ENCODE assay signal across 8 mouse cellular contexts in genomic region chr9:111689680-111690483, GRCm38 (mm10). TPM values are rescaled to one million over a fixed set of nuclear protein-coding genes. Genes with fewer than 3 reads are reported as not detected.
DNase-seq lines count a peak whose midpoint lies in the region; ATAC-seq and TF ChIP-seq lines count a peak whose summit lies in the region.

Gene Stac (minus strand): TSS chr9:111690348.

- DNase-seq in kidney, adult 8-10 months: no peak
- DNase-seq in adrenal gland, postnatal 14 days: peak; percentile 57
- peak; percentile 74 for DNase-seq in forebrain, embryonic 11.5 days (ENCODE audit: low spot score)
- no peak for DNase-seq in layer of hippocampus, adult 9-10 months (ENCODE audit: low spot score)
- no peak for DNase-seq in ovary, adult 18-20 months (ENCODE audit: low spot score)

- no peaks in the 10 kb centered on the region for H3K36me3 ChIP-seq in kidney, embryonic 16.5 days (ENCODE audit: insufficient read depth, low read length)
- no peaks in the 10 kb centered on the region for H3K36me3 ChIP-seq in forebrain, embryonic 11.5 days (ENCODE audit: control insufficient read depth, insufficient read depth, low read length)
- H3K36me3 ChIP-seq in intestine, postnatal 0 days (ENCODE audit: control insufficient read depth, insufficient read depth): no peaks in the 10 kb centered on the region
- no peaks in the 10 kb centered on the region for H3K36me3 ChIP-seq in neural tube, embryonic 12.5 days

- H3K9ac ChIP-seq in kidney, embryonic 16.5 days (replicated peaks; ENCODE audit: low read length): peak within 1 kb of the TSS; percentile 59
- peak within 1 kb of the TSS; percentile 60 for H3K9ac ChIP-seq in forebrain, embryonic 11.5 days (ENCODE audit: low read length)
- H3K9ac ChIP-seq in intestine, postnatal 0 days (ENCODE audit: low read depth, low read length): no peak within 1 kb of the TSS
- H3K9ac ChIP-seq in neural tube, embryonic 12.5 days: peak within 1 kb of the TSS; percentile 59

- WGBS in kidney, embryonic 16.5 days: 3% methylated on average over 60 of the region's 64 CpGs
- WGBS in forebrain, embryonic 11.5 days: 4% methylated on average over 59 of the region's 64 CpGs
- WGBS in intestine, postnatal 0 days: 5% methylated on average over 58 of the region's 64 CpGs
- 3% methylated on average over 60 of the region's 64 CpGs for WGBS in neural tube, embryonic 12.5 days

- TF ChIP-seq CTCF in intestine, postnatal 0 days (IDR thresholded peaks at IDR 0.05; ENCODE audit: low read depth): peak; percentile 3; the same call in 1 of the 2 replicates

- peak within 1 kb of the TSS; percentile 93 for H3K4me2 ChIP-seq in kidney, embryonic 16.5 days (replicated peaks; ENCODE audit: low read depth, low read length)
- H3K4me2 ChIP-seq in forebrain, embryonic 11.5 days (ENCODE audit: low read depth, low read length, severe bottlenecking): peak within 1 kb of the TSS; percentile 94
- H3K4me2 ChIP-seq in intestine, postnatal 0 days (replicated peaks; ENCODE audit: low read depth): peak within 1 kb of the TSS; percentile 76
- H3K4me2 ChIP-seq in neural tube, embryonic 12.5 days (replicated peaks): peak within 1 kb of the TSS; percentile 99

- H3K4me3 ChIP-seq in kidney, embryonic 16.5 days (ENCODE audit: low read length): peak within 1 kb of the TSS; percentile 53
- peak within 1 kb of the TSS; percentile 55 for H3K4me3 ChIP-seq in forebrain, embryonic 11.5 days (ENCODE audit: low read depth, low read length)
- peak within 1 kb of the TSS; percentile 47 for H3K4me3 ChIP-seq in intestine, postnatal 0 days (ENCODE audit: low read depth, low read length)
- peak within 1 kb of the TSS; percentile 58 for H3K4me3 ChIP-seq in neural tube, embryonic 12.5 days

- no peaks in the 10 kb centered on the region for H3K9me3 ChIP-seq in kidney, embryonic 16.5 days (ENCODE audit: low read length)
- H3K9me3 ChIP-seq in forebrain, embryonic 11.5 days (ENCODE audit: control insufficient read depth, low read length): no peaks in the 10 kb centered on the region
- H3K9me3 ChIP-seq in intestine, postnatal 0 days (ENCODE audit: control insufficient read depth): no peaks in the 10 kb centered on the region
- no peaks in the 10 kb centered on the region for H3K9me3 ChIP-seq in neural tube, embryonic 12.5 days

- ATAC-seq in kidney, embryonic 16.5 days (ENCODE audit: low FRiP score, low TSS enrichment): peak; percentile 88
- peak; percentile 88 for ATAC-seq in forebrain, embryonic 11.5 days (replicated peaks; ENCODE audit: low FRiP score)
- ATAC-seq in intestine, postnatal 0 days: no peak
- ATAC-seq in neural tube, embryonic 12.5 days (ENCODE audit: low FRiP score, low read depth): peak; percentile 86

- no peak within 1 kb of the TSS for H3K27ac ChIP-seq in kidney, embryonic 16.5 days (ENCODE audit: low read length)
- no peak within 1 kb of the TSS for H3K27ac ChIP-seq in forebrain, embryonic 11.5 days (ENCODE audit: low read depth, low read length)
- H3K27ac ChIP-seq in intestine, postnatal 0 days (ENCODE audit: low read depth, low read length): no peak within 1 kb of the TSS
- no peak within 1 kb of the TSS for H3K27ac ChIP-seq in neural tube, embryonic 12.5 days

- H3K4me1 ChIP-seq in kidney, embryonic 16.5 days (ENCODE audit: insufficient read depth, low read length): peaks cover 7% of the 10 kb centered on the region; the same call in 1 of the 2 replicates
- 0 out of 2 replicates have a peak, but pooled peaks cover 5% of the 10 kb centered on the region for H3K4me1 ChIP-seq in forebrain, embryonic 11.5 days (replicated peaks; ENCODE audit: control insufficient read depth, insufficient read depth, low read length)
- H3K4me1 ChIP-seq in intestine, postnatal 0 days (replicated peaks; ENCODE audit: control insufficient read depth, insufficient read depth, low read length): no peaks in the 10 kb centered on the region
- H3K4me1 ChIP-seq in neural tube, embryonic 12.5 days: peaks cover 11% of the 10 kb centered on the region; the same call in 1 of the 2 replicates

- H3K27me3 ChIP-seq in kidney, embryonic 16.5 days (ENCODE audit: insufficient read depth, low read length): peaks cover 27% of the 10 kb centered on the region
- H3K27me3 ChIP-seq in forebrain, embryonic 11.5 days (ENCODE audit: control insufficient read depth, insufficient read depth, low read length): peaks cover 9% of the 10 kb centered on the region
- peaks cover 14% of the 10 kb centered on the region for H3K27me3 ChIP-seq in intestine, postnatal 0 days (replicated peaks; ENCODE audit: control insufficient read depth, insufficient read depth, low read length)
- peaks cover 19% of the 10 kb centered on the region for H3K27me3 ChIP-seq in neural tube, embryonic 12.5 days (replicated peaks)

RNA-seq across cellular contexts. Expression of gene Stac, which starts in this region (rescaled TPM):
- 2.0 and 4.0 TPM in 2 replicates for polyA plus RNA-seq in kidney, embryonic 16.5 days (2015; fragmentation: Nextera tagmentation; extraction: Ambion mirVana)
- total RNA-seq in adrenal gland, postnatal 14 days (2021): 6.4 and 6.6 TPM in 2 replicates
- polyA plus RNA-seq in forebrain, embryonic 11.5 days (2014; fragmentation: Nextera tagmentation; extraction: Ambion mirVana): 0.98 and 1.1 TPM in 2 replicates
- 1.7 and 1.8 TPM in 2 replicates for polyA plus RNA-seq in intestine, postnatal 0 days (2015; fragmentation: Nextera tagmentation; extraction: Ambion mirVana)
- polyA plus RNA-seq in neural tube, embryonic 12.5 days (2016; fragmentation: Nextera tagmentation; extraction: Ambion mirVana): 2.6 and 3.7 TPM in 2 replicates

Comparison
In these comparisons a context has a peak if more than half of its experiments do, and no peak if none do; other contexts are left out.
1. DNase-seq: peak in adrenal gland, postnatal 14 days (single experiment) and forebrain, embryonic 11.5 days (single experiment); none in kidney, adult 8-10 months (0 of 2), layer of hippocampus, adult 9-10 months (single experiment) and ovary, adult 18-20 months (single experiment).
2. Peak in every context shown above with its lines, with median percentiles within 50 percentile points of each other: H3K4me2 ChIP-seq and H3K4me3 ChIP-seq.